Mouse (Mus musculus) embryo, embryonic 9.5 days (tissue): ENCODE results near the gene Zfp141.

Experiments
- DNase-seq: peaks from one replicate; pipeline ENCODE4 v3.0.0-alpha.2; 2017; ENCODE audit errors: extremely low spot score

Zfp141 gene

GRCm38 (mm10) chr7:42505588-42505987, at the start of gene Zfp141:
Gene Zfp141 (minus strand): TSS chr7:42505740.
- peak; percentile 84 for DNase-seq

- DNase-seq = no peak
Measured at GRCm38 (mm10) chr7:42551766-42552165, 46.2 kb upstream of the Zfp141 start.

GRCm38 (mm10) chr7:42505186-42505585, 354 bp downstream of the Zfp141 start:
- DNase-seq = no peak

GRCm38 (mm10) chr7:42498248-42498647, 7.3 kb downstream of the Zfp141 start:
- DNase-seq = no peak

- DNase-seq = no peak
Measured at GRCm38 (mm10) chr7:42497356-42497755, 8.2 kb downstream of the Zfp141 start.

GRCm38 (mm10) chr7:42496202-42496601, 9.3 kb downstream of the Zfp141 start:
- no peak for DNase-seq

- DNase-seq = no peak
Measured at GRCm38 (mm10) chr7:42490859-42491258, 14.7 kb downstream of the Zfp141 start.

GRCm38 (mm10) chr7:42490358-42490757, 15.2 kb downstream of the Zfp141 start:
- no peak for DNase-seq

- no peak for DNase-seq
Measured at GRCm38 (mm10) chr7:42454640-42455039, 50.9 kb downstream of the Zfp141 start.

GRCm38 (mm10) chr7:42450618-42451017, 54.9 kb downstream of the Zfp141 start:
- DNase-seq = no peak

- DNase-seq = no peak
Measured at GRCm38 (mm10) chr7:42447850-42448249, 57.7 kb downstream of the Zfp141 start, which contains the start of gene 4933421I07Rik. Gene 4933421I07Rik (minus strand): TSS chr7:42448120.

GRCm38 (mm10) chr7:42447352-42447751, 58.2 kb downstream of the Zfp141 start:
- DNase-seq = no peak
